Mouse (Mus musculus): ENCODE results near the gene Gm7579. TPM values are rescaled to one million over a fixed set of nuclear protein-coding genes. Genes with fewer than 3 reads are reported as not detected.
A peak's percentile ranks its signal among the peaks of the same experiment; 100 is the strongest.
"Not testable (repeated sequence)": the region's sequence is repeated elsewhere in the genome, so short reads cannot be mapped to it uniquely, and the experiment has no call there.

Gene Gm7579
- polyA plus RNA-seq, 1 experiment from 2014 or later = not detected

- H3K4me3 ChIP-seq = no peak overlapping the region
- no peak overlapping the region for H3K27ac ChIP-seq (replicated peaks)
- H3K9ac ChIP-seq = no peak overlapping the region
- H3K4me1 ChIP-seq (replicated peaks) = no peaks in the 10 kb centered on the region
- no peaks in the 10 kb centered on the region for H3K27me3 ChIP-seq
- H3K9me3 ChIP-seq = no peaks in the 10 kb centered on the region
- 51% methylated on average over 2 of the region's 2 CpGs for WGBS
- ATAC-seq (ENCODE audit: low read depth) = no peak
- no peak overlapping the region for H3K4me2 ChIP-seq
- H3K36me3 ChIP-seq = no peaks in the 10 kb centered on the region
Observed at GRCm38 (mm10) chr7:142224518-142224917, 12.9 kb downstream of the Gm7579 start.

DNA sequence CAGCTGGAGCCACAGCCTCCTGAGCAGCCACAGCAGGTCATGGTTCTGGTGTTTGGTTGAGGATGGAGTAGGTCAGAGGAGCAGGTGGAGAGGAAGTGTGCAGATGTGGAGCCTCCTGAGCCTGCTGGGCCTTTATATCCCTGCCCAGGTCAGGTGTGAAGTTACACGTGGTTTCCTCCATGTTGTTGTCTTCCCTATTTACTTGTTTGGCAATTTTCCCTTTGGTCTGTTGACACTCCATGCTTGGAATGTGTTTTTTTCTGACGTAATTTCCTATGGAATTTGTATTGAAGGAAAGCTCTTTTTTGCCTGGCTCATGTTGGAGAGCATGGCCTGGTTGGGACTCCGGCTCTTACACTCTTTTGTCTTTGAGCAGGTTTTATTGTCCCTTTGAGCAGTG, 18.2 kb downstream of the Gm7579 start, which contains the start of gene Krtap5-5:
Gene Krtap5-5, minus strand, starts transcription at position 101 of the 400 bp plus-strand sequence.
- not testable (repeated sequence) for H3K9ac ChIP-seq; H3K27me3 ChIP-seq; H3K4me2 ChIP-seq; ATAC-seq (ENCODE audit: low read depth); H3K36me3 ChIP-seq; H3K4me3 ChIP-seq; H3K9me3 ChIP-seq; H3K27ac ChIP-seq (replicated peaks); H3K4me1 ChIP-seq (replicated peaks)
- 36% methylated on average over 3 of the region's 3 CpGs for WGBS

GRCm38 (mm10) chr7:142231540-142231939, 19.9 kb downstream of the Gm7579 start:
- Histone ChIP-seq H3K4me2 (no peak overlapping the region), H3K9me3 (peaks cover 11% of the 10 kb centered on the region; the same call in 1 of the 2 replicates), H3K4me1 (replicated peaks) (no peaks in the 10 kb centered on the region), H3K9ac (no peak overlapping the region), H3K4me3 (no peak overlapping the region), H3K27me3 (no peaks in the 10 kb centered on the region), H3K27ac (replicated peaks) (no peak overlapping the region), H3K36me3 (no peaks in the 10 kb centered on the region)
- ATAC-seq (ENCODE audit: low read depth) = no peak
- WGBS = 50% methylated on average over 1 of the region's 1 CpGs

- H3K27ac ChIP-seq (replicated peaks) = no peak within 1 kb of the TSS
- H3K9me3 ChIP-seq = no peaks in the 10 kb centered on the region
- no peak within 1 kb of the TSS for H3K4me3 ChIP-seq
- H3K36me3 ChIP-seq = no peaks in the 10 kb centered on the region
- H3K4me2 ChIP-seq = no peak within 1 kb of the TSS
- no peak within 1 kb of the TSS for H3K9ac ChIP-seq
- WGBS = 52% methylated on average over 2 of the region's 2 CpGs
- ATAC-seq (ENCODE audit: low read depth) = no peak
- H3K27me3 ChIP-seq = no peaks in the 10 kb centered on the region
- H3K4me1 ChIP-seq (replicated peaks) = no peaks in the 10 kb centered on the region
Observed at GRCm38 (mm10) chr7:142240978-142241377, 29.3 kb downstream of the Gm7579 start, which contains the start of gene Gm40460. TSS of gene Gm40460 (minus strand) at chr7:142241078.

GRCm38 (mm10) chr7:142249824-142250223, 38.2 kb downstream of the Gm7579 start:
- no peak for ATAC-seq (ENCODE audit: low read depth)
- H3K9me3 ChIP-seq = no peaks in the 10 kb centered on the region
- H3K9ac ChIP-seq = no peak overlapping the region
- H3K4me2 ChIP-seq = no peak overlapping the region
- WGBS = 0% methylated on average over 1 of the region's 1 CpGs
- no peaks in the 10 kb centered on the region for H3K4me1 ChIP-seq (replicated peaks)
- no peak overlapping the region for H3K27ac ChIP-seq (replicated peaks)
- H3K36me3 ChIP-seq = no peaks in the 10 kb centered on the region
- H3K4me3 ChIP-seq = no peak overlapping the region
- H3K27me3 ChIP-seq = no peaks in the 10 kb centered on the region; the same call in 1 of the 2 replicates

- H3K27me3 ChIP-seq = no peaks in the 10 kb centered on the region; the same call in 1 of the 2 replicates
- no peaks in the 10 kb centered on the region for H3K36me3 ChIP-seq
- H3K9me3 ChIP-seq = no peaks in the 10 kb centered on the region
- H3K4me2 ChIP-seq = no peak overlapping the region
- WGBS = 4% methylated on average over 2 of the region's 2 CpGs
- no peak overlapping the region for H3K27ac ChIP-seq (replicated peaks)
- no peaks in the 10 kb centered on the region for H3K4me1 ChIP-seq (replicated peaks)
- no peak overlapping the region for H3K9ac ChIP-seq
- H3K4me3 ChIP-seq = no peak overlapping the region
- ATAC-seq (ENCODE audit: low read depth) = peak; percentile 59; the same call in 1 of the 2 replicates
Observed at GRCm38 (mm10) chr7:142255517-142255916, 43.9 kb downstream of the Gm7579 start.

DNA sequence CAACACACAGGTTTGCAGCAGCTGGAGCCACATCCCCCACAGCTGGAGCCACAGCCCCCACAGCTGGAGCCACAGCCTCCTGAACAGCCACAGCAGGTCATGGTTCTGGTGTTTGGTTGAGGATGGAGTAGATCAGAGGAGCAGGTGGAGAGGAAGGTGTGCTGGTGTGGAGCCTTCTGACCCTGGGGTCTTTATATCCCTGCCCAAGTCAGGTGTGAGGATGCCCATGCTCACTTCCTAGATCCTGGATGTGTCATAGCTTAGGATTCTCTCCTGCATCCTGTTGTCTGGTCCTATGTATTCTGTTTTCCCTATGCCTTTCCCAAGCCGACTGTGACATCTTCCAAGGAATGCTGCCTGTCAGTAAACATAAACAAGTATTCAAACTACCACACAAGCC, 46.6 kb downstream of the Gm7579 start, which contains the start of gene Gm2431:
Gene Gm2431, minus strand, starts transcription at position 101 of the 400 bp plus-strand sequence.
- not testable (repeated sequence) for H3K27ac ChIP-seq (replicated peaks); H3K36me3 ChIP-seq; H3K4me2 ChIP-seq; H3K9me3 ChIP-seq; ATAC-seq (ENCODE audit: low read depth); H3K4me3 ChIP-seq; H3K27me3 ChIP-seq; H3K9ac ChIP-seq; H3K4me1 ChIP-seq (replicated peaks)
- 86% methylated on average over 1 of the region's 1 CpGs for WGBS

Other genes with a start within 250 kb of the Gm7579 start
- 51.3 and 52.8 TPM in 2 replicates for gene Mob2, start 150.8 kb upstream of the Gm7579 start, polyA plus RNA-seq (2015; fragmentation: Nextera tagmentation; extraction: Ambion mirVana)
- 88.4 and 96.1 TPM in 2 replicates for gene Dusp8, start 116.0 kb upstream of the Gm7579 start, polyA plus RNA-seq (2015; fragmentation: Nextera tagmentation; extraction: Ambion mirVana)
- gene Gm45618, start 91.1 kb upstream of the Gm7579 start, polyA plus RNA-seq (2015; fragmentation: Nextera tagmentation; extraction: Ambion mirVana) = not detected in 2 replicates
- gene Gm39115, start 75.8 kb upstream of the Gm7579 start, polyA plus RNA-seq (2015; fragmentation: Nextera tagmentation; extraction: Ambion mirVana) = not detected in 2 replicates
- gene Gm45337, start 67.3 kb upstream of the Gm7579 start, polyA plus RNA-seq (2015; fragmentation: Nextera tagmentation; extraction: Ambion mirVana) = not detected in 2 replicates
- not detected in 2 replicates for gene Gm29735, start 54.7 kb upstream of the Gm7579 start, polyA plus RNA-seq (2015; fragmentation: Nextera tagmentation; extraction: Ambion mirVana)
- not detected in 2 replicates for gene Gm4553, start 46.1 kb upstream of the Gm7579 start, polyA plus RNA-seq (2015; fragmentation: Nextera tagmentation; extraction: Ambion mirVana)
- gene Krtap5-2, start 35.9 kb upstream of the Gm7579 start, polyA plus RNA-seq (2015; fragmentation: Nextera tagmentation; extraction: Ambion mirVana) = not detected in 2 replicates
- gene Gm10153, start 21.5 kb upstream of the Gm7579 start, polyA plus RNA-seq (2015; fragmentation: Nextera tagmentation; extraction: Ambion mirVana) = not detected in 2 replicates
- not detected in 2 replicates for gene Krtap5-3, start 10.5 kb upstream of the Gm7579 start, polyA plus RNA-seq (2015; fragmentation: Nextera tagmentation; extraction: Ambion mirVana)
- gene Krtap5-5, start 18.1 kb downstream of the Gm7579 start, polyA plus RNA-seq (2015; fragmentation: Nextera tagmentation; extraction: Ambion mirVana) = not detected in 2 replicates
- gene Gm40460, start 29.2 kb downstream of the Gm7579 start, polyA plus RNA-seq (2015; fragmentation: Nextera tagmentation; extraction: Ambion mirVana) = not detected in 2 replicates
- not detected in 2 replicates for gene Gm2431, start 46.5 kb downstream of the Gm7579 start, polyA plus RNA-seq (2015; fragmentation: Nextera tagmentation; extraction: Ambion mirVana)
- not detected in 2 replicates for gene Gm4559, start 62.5 kb downstream of the Gm7579 start, polyA plus RNA-seq (2015; fragmentation: Nextera tagmentation; extraction: Ambion mirVana)
- not detected in 2 replicates for gene Krtap5-1, start 85.3 kb downstream of the Gm7579 start, polyA plus RNA-seq (2015; fragmentation: Nextera tagmentation; extraction: Ambion mirVana)
- not detected in 2 replicates for gene Krtap5-4, start 91.7 kb downstream of the Gm7579 start, polyA plus RNA-seq (2015; fragmentation: Nextera tagmentation; extraction: Ambion mirVana)
- 2.5 and 3.0 TPM in 2 replicates for gene Ifitm10, start 161.9 kb downstream of the Gm7579 start, polyA plus RNA-seq (2015; fragmentation: Nextera tagmentation; extraction: Ambion mirVana)
- 1.9 TPM in 1 of 2 replicates, not detected in the other for gene Gm49369, start 170.8 kb downstream of the Gm7579 start, polyA plus RNA-seq (2015; fragmentation: Nextera tagmentation; extraction: Ambion mirVana)
- gene Ctsd, start 176.2 kb downstream of the Gm7579 start, polyA plus RNA-seq (2015; fragmentation: Nextera tagmentation; extraction: Ambion mirVana) = 282 and 288 TPM in 2 replicates
- 0.39 TPM in 1 of 2 replicates, not detected in the other for gene Syt8, start 223.0 kb downstream of the Gm7579 start, polyA plus RNA-seq (2015; fragmentation: Nextera tagmentation; extraction: Ambion mirVana)
- 2.2 and 8.9 TPM in 2 replicates for gene Tnni2, start 229.9 kb downstream of the Gm7579 start, polyA plus RNA-seq (2015; fragmentation: Nextera tagmentation; extraction: Ambion mirVana)
- 9.3 and 15.8 TPM in 2 replicates for gene Lsp1, start 248.9 kb downstream of the Gm7579 start, polyA plus RNA-seq (2015; fragmentation: Nextera tagmentation; extraction: Ambion mirVana)